Mouse (Mus musculus) skeletal muscle tissue, adult 2 months (tissue): ENCODE measurements around the gene Psen2.

Experiments
- DNase-seq: peaks from one replicate; pipeline ENCODE4 v3.0.0-alpha.2; 2012; ENCODE audit warnings: low read depth, low spot score

Psen2 gene

DNA sequence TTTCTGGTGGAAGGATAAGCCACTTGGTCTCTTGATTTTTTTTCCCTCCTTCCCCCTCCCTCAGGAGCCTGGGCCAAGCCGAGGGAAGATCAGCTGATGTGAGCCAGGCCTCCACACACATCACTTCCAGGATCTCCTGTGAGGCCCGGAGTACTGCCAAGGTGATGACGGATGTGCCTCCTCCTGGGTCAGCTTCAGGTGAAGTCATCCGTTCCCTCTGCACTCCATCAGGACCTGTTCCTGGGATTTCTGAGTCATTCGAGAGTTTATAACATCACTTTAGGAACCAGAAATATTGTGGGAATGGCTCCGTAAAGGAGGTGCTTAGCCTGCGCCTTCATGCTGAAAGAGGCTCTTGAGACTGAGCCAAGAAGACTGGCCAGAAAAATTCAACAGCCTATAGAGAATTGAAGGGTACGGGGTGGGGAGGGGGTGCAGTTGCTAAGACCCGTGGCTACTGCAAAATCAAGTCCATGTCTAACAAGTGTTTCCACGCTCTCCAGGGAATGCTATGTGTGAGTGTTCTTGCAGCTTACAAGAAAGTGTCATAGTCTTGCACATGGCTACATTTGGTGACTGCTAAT lies 11.6 kb upstream of the Psen2 start:
- peak; percentile 47 for DNase-seq

DNA sequence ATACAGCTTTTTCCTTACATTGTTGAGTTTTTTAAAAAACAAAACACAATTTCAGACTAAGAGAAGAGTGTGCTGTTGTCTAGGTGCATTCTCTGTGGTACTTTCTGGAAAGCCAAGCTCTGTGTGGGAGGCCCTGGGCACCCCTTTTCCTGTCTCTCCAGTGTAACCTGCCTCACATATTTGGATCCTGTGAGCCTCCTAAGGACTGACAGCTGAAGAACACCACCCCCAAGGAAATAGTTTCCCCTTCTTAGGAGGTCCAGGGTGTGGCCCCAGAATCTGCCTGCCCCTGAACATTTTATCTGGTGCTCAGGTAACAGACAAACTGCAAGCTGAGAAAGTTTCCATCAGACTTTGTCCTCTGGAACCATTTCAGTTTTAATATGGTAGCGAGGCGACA lies 5.8 kb upstream of the Psen2 start:
- no peak for DNase-seq

DNA sequence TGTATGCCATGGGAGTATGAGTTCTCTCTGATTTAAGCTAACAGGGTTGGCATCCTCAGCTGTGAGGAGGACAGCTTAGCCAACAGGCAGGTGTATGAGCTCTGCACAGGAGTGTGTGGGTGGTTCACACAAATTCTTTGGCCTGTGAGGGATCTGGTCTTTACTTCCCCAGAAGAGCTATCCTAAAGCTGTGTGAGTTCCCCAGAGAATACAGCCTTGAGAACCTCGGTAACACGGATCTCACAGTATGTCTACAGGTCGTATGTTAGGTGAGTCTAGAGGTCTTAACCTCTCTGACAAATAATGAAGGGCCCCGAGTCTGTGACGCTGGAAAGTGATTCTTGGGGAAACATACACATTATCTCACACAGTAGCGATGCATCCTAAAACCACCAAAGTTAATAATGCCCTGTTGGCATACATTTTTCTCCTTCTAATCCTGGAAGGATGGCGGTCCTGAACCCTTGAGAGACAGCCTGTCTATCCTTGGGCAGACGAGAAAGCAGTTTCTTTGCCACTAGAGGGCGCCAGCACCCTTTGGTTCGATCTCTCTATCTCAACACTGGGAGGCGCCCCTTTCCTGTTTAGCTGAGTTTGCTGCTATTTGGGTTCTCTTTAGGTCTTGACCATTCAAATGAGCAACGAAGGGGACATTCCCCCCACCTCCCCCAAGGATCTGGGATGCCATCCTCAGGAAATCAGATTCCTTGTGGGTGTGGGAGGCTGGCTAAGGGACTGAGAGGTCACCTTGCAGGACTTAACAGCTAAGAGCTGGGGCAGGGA lies 5.2 kb upstream of the Psen2 start:
- DNase-seq: peak; percentile 81

DNA sequence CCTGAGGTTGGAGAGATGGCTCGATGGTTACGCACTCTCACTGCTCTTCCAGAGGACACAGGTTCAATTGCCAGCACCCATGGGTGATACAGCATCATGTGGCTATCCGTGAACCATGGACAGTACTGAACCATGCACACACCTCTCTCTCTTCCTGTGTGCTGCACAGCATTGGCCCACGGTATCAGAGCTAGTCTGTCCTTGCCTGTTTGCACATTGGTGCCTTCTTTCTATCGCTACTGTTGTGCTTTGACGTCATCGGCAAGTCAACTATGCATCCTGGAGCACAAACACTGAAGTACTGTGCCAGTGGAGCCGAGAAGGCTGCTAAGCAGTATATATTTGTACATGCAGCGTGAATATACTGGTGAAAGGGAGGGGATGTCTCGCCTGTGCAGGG lies 3.9 kb upstream of the Psen2 start:
- no peak for DNase-seq

DNA sequence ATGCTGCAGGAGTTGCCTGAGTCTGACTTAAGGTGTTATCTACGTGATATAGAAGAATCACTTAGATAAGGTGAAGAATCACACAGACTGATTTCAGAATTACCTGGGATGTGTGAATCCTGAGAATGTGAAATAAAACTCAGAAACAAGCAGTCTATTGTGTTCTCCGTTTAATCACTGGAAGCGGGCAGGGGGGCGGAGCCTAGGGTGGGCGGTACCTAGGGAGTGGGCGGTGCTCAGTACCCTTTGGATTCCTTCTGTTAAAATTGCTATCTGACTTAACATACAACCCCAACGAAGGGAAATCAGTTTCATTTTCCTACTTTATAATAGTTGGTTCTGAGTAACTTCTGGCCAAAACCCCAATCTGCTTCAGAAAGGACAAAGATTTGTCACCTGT lies 2.2 kb upstream of the Psen2 start:
- no peak for DNase-seq

DNA sequence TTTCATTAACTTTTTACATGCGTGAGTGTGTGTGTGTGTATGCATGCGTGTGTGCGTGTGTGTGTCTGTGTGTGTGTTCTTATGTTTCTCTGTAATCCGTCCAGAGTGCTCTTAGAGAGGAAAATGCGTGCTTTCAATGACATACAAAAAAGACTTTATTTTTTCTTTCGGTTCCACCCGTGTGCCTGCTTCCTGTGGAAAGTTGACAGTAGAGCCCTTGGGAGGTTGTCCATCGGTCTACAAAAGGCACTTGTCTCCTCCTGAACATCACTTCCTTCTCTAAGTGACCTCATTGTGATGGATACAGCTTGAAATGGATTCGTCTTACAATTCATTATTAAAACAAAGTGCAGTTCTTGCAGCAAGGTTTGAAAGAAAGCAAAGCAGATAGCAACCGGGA lies 1.6 kb upstream of the Psen2 start:
- DNase-seq: no peak

DNA sequence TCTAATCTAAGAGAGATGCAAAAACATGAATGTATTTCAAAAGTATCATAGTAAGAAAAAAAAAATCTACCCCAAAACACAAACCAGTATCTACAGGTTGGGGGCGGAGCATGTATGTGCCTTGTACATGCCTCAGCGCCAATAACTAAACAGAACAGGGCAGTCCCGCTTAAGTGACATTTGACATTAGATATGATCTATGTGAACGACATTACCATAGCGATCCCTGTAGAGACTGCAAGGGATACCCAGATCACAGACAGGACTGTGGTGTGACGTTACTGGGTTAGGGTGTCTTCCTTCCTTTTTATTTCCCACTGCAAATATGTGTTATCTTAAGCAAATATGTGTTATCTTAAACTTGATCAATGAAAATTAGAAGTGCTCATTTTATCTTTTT lies 1.2 kb upstream of the Psen2 start:
- DNase-seq: no peak

DNA sequence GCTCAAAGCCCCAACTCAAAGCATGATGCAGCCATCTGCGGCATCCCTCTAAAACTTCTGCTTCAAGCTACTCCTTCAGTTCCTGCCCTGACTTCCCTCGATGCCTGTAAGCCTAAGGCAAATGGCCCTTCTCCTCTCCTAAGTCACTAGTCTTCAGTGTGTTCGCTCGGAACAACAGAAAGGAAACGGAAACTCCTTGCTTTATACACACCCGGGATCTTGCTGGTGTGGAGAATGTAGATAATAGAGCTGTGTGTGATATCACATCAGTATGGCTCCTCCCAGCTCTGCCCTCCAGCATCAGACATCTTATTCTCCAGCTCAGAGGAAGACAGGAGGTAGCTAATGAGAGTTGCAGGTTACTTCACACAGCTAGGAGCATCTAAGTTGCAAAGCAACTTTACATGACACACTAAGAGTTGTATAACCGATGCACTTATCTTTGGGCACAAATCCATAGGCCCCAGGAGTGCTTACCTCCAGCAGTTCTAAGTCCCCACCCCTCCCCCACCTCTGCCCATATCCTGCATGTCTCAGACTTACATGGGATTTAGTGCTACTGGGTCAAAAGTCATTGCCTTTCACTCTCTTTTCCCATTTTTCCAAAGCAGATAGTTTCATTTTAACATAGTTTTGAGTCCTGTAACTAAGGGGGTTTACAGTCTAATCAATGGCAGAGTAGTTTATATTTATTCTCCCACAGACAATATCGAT lies 1.2 kb downstream of the Psen2 start:
- no peak for DNase-seq

DNA sequence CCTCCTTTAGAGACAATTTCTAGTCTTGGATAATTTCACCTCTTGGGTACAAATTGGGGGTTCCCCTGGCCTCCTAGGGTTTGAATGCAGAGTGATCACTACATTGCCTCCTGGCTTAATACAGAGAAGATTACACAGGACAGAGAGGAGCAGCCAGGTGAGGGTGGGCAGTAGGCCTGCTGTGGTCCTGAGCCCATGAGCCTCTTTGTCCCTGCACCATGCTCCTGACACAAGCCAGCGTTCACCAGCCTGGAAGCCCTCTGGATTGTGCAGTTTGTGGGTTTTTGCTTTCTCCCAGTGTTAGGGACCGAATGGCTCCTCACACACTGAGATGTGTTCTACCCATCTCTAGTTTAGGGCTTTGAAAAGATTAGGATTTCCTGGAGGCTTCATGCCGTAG lies 1.8 kb downstream of the Psen2 start:
- no peak for DNase-seq

DNA sequence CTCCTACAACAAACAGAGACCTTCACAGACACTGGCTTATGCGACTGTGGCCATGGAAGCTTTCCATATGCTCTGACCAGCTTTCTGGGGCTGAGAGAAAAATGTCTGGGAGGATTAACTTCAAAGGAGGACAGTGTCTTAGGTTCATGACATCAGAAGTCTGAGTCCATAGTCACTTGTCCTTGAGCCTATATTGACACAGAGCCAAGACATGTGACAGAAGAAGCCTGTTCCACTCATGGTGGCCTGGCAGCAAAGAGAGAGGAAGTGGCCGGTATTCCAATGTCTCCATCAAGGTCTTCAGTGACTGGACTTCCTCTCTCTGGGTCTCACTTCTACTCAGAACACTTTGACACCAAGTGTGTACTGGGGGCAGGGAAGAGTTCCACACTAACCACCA lies 2.4 kb downstream of the Psen2 start:
- peak; percentile 38 for DNase-seq

DNA sequence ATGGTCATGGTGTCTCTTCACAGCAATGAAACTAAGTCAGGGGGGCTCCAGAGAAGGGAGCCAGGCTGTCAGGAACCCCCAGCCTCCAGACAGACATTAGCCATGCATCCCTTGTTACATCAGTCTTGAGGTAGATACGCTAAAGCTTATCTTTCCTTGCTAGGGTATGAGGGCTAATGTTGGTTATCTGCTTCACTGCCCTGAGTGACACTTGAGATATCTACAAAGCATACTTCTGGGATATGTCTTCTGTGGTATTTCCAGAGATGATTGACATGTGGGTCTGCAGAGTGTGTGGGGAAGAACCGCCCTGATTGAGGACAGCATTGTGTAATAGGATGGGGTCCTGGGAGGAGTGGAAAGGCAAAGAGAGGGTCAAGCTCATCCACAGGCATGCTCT lies 3.5 kb downstream of the Psen2 start:
- DNase-seq: no peak

DNA sequence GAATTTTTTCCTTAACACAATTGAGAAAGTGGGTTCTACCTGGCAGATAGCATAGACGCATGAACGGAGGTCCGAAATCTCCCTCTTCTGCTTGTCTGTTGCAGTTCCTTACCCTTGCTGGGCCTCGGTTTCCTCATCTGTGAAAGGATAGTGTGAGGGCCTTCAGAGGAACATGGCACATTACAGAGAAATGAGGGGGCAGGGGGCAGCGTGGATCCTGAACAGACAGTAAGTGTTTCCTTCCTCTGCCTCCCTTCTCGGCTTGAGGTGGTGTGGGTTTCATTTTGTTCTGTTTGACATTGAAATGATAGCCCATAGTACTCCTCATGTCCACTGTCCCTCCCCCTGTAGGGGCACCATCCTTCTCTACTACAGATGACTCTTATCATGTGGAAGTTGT lies 5.8 kb downstream of the Psen2 start:
- no peak for DNase-seq

DNA sequence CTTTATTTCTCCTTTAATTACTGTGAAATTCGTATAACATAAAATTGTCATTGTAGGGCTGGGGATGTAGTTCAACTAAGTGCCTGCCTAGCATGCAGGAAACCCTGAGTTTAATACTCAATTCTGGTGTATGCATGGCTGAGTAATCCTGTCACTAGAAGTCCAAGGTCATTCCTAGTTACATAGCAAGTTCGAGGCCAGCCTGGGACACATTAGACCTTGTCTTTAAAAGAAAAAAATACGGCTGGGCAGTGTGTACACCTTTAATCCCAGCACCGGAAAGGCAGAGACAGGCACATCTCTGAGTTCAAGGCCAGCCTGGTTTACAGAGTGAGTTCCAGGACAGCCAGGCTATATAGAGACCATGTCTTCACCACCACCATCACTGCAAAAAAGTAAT lies 6.4 kb downstream of the Psen2 start:
- DNase-seq: no peak

DNA sequence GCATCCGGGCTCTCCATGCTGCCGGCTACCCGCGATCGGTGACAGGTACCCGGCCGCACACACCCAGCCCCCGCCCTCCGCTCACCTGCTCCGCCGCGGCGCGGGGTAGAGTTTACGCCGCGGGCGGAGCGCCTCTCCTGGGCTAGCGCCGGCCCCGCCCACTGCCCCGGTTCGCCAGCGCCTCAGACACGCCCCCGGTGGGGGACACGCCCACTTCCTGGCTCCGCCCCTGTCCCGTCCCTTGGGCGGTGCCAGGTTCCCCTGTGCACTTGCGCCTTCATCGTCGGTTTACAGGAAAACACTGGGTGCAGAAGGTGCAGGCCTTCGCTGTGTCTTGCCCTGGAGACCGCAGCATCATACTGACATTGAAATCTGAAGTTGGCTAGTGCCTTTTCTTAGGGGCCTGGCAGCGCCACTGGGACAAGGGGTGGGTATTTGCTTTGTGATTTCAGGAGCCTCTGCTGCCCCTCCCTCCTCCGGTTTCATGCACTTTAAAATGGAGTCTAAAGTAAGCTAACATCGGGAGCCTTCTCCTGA lies 7.0 kb downstream of the Psen2 start:
- peak; percentile 93 for DNase-seq

DNA sequence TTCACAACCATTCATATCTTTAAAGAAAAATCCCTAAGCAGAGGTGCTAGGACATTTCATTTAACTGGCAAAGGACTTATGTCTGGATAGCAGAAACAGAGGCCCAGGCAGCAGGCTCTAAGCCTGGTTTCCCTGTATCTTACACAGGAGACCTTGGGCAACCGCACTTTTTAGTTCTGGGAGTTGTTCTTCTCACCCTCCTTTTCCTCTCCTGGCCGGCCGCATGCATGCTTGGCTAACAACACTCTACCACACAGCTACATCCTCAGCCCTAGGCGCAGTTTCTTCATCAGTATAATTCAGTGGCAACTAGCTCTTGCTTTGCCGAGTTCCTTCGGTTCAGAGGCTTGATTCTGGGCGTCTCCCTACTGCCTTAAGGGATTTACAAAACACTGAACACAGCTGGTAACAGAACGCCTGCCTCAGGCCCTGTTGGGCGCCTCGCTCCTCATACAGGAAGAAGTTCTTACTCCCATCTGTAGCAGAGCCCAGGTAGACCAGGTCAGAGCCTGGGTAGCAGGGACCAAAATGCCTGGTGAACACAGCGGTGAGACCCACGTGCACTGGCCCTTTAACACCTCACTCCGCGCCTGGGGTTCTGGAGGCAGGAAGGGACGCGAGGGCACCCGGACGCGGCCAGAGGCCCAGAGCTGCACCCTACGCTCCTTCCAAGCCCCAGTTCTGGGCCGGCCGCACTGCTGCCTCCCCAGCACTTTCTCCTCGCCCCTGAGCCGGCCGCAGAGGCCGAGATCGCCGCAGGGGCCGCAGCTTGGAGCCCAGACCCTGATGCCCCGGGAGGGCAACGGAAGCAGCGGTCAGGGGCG lies 7.7 kb downstream of the Psen2 start:
- no peak for DNase-seq

DNA sequence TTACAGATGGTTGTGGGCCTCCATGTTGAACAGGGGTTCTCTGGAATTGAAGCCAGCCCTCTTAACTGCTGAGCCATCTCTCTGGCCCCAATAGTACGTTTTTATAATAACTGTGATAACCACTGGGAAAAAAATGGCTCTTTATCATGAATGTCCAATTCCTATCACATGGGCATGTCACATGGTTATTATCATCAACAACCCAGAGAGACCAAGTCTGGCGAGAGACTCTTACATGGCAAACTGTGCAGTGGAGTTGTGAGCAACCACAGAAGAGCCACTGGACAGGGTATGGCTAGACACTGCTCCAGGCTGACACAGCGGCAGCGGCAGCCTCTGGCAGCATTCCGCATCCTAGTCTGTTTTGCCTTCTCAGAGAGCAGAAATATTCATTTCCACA lies 8.9 kb downstream of the Psen2 start:
- DNase-seq: no peak

DNA sequence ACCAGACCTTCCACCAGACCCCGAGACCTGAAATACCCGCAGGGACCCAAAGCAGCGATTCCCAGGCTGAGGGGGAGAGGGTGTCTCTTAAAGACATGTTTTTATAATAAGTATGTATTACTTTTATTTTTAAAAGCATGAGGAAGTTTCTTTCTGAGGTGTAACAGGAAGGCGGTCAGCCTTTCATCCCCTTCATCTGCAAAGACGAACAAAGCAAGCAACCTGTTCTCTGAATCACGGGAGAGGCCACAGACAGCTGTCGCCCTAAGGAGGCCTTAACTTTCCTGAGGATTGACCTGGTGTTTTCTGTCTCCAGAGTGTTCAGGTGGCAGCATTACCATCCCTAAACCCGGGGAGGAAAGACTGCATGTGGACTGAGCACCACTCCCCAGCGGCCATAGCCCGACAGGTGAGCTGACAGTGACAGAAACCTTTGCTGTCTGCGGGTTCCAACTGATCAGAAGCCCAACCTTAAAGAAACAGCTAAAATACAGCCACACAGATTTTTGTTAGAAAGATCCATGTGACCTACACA lies 10.5 kb downstream of the Psen2 start:
- no peak for DNase-seq

DNA sequence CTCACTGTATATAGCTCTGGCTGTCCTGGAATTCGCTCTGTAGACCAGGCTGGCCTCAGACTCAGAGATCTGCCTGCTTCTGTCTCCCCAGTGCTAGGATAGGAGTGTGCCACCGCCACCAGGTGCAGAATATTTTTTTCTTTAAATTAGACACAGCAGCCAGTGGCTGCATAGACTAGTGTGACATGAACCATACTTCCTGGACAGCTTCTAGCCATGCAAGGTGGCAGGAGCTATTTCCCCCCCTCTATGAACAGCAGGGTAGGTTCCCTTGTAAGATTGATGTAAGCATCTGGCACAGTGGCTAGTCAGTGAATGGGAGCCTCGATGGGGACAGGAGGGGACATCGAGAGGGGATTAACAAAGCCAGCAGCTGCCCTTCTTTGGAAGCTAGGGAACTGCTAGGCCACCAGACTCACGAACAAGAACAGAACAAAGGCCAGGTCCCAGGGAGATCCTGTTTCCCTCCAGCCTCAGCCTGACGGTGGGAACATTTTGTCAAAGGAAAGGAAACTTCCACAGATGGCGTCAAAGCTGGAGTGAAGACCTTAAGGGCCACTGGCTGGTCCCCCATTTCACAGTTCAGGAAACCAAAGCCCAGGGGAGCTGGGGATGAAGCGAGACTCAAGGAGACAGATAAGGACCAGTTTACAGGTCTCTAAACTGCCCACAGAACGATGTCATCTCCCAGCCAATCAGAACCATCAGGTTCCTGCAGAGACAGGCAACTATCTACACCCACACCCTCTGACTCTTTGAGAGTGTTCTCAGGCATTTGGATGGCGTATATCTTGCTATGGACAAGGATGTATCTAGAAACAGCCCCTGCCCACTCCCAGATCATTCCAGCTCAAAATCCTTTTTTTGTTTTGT lies 11.8 kb downstream of the Psen2 start:
- DNase-seq: no peak

DNA sequence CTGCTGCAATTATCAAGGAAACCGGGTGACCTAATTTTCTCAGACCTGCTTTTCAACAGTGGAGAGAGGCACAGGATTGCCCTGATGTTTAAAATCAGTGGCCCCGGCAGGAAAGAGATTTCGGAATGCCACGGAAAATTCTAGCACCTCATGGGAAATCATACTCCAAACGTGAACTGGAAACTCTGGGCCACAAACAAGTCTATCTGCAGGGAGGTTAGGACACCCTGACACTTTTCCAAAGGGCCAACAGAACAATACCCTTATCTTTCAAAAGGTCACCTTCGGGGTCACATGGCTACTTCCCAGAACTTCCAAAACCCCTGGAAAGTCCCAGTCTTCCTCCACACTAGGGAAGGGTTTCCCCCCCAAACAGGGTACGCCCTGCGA lies 12.8 kb downstream of the Psen2 start:
- DNase-seq: no peak

DNA sequence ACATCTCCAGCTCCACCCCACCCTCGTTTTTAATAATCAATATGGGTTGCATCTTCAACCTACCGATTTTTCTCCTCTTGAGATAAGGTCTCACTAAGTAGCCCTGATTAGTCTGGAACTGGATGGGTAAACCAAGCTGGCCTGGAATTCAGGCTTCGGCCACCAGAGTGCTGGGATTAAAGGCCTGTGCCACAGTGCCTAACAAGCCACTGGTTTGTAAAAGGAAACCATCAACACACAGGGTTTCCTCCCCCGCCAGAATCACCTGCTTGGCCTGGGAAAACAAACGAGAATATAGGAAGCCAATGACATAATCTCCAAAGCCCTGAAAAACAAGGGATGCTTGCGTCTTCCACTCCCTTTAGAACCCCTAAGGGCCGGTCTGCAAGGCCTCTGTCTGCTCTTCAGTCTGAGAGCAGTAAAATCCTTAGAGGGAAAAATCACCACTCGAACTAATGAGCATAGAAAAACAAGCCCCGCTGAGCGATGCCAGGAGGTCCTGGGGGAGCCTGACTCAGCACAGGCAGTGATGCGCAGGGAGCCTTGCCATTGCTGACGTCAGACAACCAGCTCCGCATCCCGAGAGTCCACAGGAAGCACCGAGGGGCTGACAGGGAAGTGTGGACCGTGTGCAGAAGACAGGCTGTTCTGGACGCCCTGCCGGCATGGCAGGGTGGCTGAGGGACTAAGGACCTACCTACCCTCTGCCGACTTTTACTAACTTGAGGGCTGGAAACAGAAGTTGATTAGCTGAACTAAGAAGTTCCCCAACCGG lies 13.4 kb downstream of the Psen2 start:
- DNase-seq: peak; percentile 86
